Mouse (Mus musculus) thymus, adult 2 months (tissue): ENCODE measurements around the gene Ccdc92. TPM values are rescaled to one million over a fixed set of nuclear protein-coding genes. Genes with fewer than 3 reads are reported as not detected.

ENCODE experiments used
- DNase-seq: peaks from one replicate; pipeline ENCODE4 v3.0.0; 2021
- H3K27ac ChIP-seq: fragments of 200-500 bp; 2 replicates; pipeline ENCODE4 v1.5.1; 2012; ENCODE audit warnings: low read length, control low read depth; ENCODE audit not compliant: control insufficient read depth, insufficient read depth
- H3K27me3 ChIP-seq: fragments of 200-500 bp; 2 replicates; pipeline ENCODE4 v1.6.1; 2012; ENCODE audit warnings: mild to moderate bottlenecking, low read length, moderate library complexity, mixed read lengths; ENCODE audit not compliant: control insufficient read depth, insufficient read depth
- H3K36me3 ChIP-seq: fragments of 200-500 bp; 2 replicates; pipeline ENCODE4 v1.6.1; 2012; ENCODE audit warnings: mild to moderate bottlenecking, low read length, moderate library complexity; ENCODE audit not compliant: control insufficient read depth, insufficient read depth
- H3K4me1 ChIP-seq: fragments of 200-500 bp; replicated peaks from 2 replicates; pipeline ENCODE4 v1.6.1; 2012; ENCODE audit warnings: low read length; ENCODE audit not compliant: control insufficient read depth, insufficient read depth
- H3K4me3 ChIP-seq: fragments of 200-500 bp; 2 replicates; pipeline ENCODE4 v1.5.1; 2012; ENCODE audit warnings: mild to moderate bottlenecking, low read length, control low read depth, moderate library complexity; ENCODE audit not compliant: control insufficient read depth, insufficient read depth
- CTCF ChIP-seq: fragments of 200-500 bp; IDR thresholded peaks from 2 replicates; pipeline ENCODE4 v1.5.1; 2012; ENCODE audit warnings: mild to moderate bottlenecking, control low read depth, low read length, moderate library complexity, borderline replicate concordance; ENCODE audit not compliant: control insufficient read depth, poor library complexity, insufficient read depth; ENCODE audit errors: extremely low read depth
- POLR2A ChIP-seq: fragments of 200-500 bp; IDR thresholded peaks from 2 replicates; pipeline ENCODE4 v1.6.1; 2012; ENCODE audit warnings: mild to moderate bottlenecking, low read length, control low read depth, moderate library complexity; ENCODE audit not compliant: control insufficient read depth, poor library complexity, insufficient read depth; ENCODE audit errors: extremely low read depth
- WGBS: fragments of 180-500 bp; shearing (Covaris S2); methylation state at CpG from one replicate; pipeline ENCODE4 v1.1.7; 2018; 5-methylcytosine and 5-hydroxymethylcytosine counted together
- polyA plus RNA-seq: library from polyadenylated mRNA; depleted of rRNA; stranded (reverse); fragments of >200 nt; gene quantifications from 2 replicates; pipeline ENCODE4 v1.2.3, GENCODE M21; 2012; rRNA removed

The Ccdc92 gene
- 16.1 and 17.5 TPM in 2 replicates for polyA plus RNA-seq

DNA sequence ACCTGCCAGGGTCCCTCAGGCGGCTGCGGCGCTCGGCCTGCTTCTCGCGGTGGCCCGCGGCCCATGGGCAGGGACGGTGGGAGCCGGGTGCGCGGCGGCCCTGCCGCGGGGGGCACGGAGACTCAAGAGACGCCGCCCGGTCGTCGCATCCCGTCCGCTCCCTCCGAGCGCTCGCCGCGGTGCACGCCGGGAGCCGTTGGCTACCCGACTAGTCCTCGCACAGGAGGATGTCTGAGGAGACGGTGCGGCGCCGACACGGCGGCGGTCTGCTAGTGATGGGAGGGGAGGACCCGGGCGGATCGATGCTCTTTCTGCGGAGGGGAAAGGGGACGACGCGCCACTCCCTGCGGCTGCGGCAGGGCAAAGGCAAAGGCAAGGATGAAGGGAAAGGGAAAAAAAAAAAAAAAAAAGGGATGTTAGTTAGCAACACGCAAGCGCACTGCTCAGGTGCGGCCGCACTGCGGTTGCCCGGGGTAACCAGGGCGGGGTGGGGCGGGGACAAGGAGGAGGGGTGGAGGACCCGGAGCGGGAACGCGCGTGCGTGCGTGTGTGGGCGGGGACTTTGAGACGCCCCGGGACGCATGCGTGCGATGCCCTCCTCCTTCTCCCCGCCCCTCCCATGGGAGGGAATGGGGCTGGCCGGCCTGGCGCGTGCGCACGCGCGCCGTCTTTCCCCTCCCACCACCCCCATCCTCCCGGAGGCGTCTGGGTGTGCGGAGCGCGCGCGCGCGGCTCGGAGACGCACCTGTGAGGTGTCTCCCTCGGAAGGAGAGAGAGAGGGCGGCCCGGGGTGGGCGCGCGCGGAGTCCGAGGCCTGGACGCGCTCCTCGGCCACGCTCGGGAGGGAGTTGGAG lies at the start of gene Ccdc92, which contains the start of gene Zfp664:
TSS of gene Ccdc92 (minus strand) at position 412 of the 854 bp plus-strand sequence.
TSS of gene Zfp664 (plus strand) at position 679 of the 854 bp plus-strand sequence.
- Histone ChIP-seq H3K36me3 (no peaks in the 10 kb centered on the region), H3K4me3 (peak within 1 kb of the TSS; percentile 67), H3K27me3 (no peaks in the 10 kb centered on the region; the same call in 1 of the 2 replicates), H3K27ac (no peak within 1 kb of the TSS), H3K4me1 (peaks cover 11% of the 10 kb centered on the region)
- WGBS: under 1% methylated on average over 99 of the region's 103 CpGs
- TF ChIP-seq POLR2A (peak; percentile 93), CTCF (peak; percentile 48; the same call in 1 of the 2 replicates)
- DNase-seq: peak; percentile 98

DNA sequence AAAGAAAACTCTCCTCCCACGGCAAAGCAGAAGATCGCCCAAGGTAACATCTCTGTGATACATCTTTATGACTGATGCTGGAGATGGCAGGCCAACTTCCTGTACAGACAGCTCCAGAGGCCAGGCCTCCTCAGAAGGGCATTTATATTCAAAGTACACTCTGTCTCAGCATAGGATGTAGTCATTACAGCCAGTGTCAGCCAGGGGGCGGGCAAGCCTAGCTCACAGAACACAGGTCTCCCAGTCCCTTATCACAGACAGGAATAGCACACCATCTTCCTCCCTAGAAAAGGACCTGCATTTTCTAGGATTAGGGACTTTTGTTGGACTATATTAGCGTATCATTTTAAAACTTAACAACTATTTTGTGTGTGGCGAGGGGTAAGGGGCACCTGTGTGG lies 46.6 kb upstream of the Ccdc92 start:
- Histone ChIP-seq H3K27me3 (no peaks in the 10 kb centered on the region), H3K36me3 (no peaks in the 10 kb centered on the region), H3K27ac (no peak overlapping the region), H3K4me1 (peaks cover 19% of the 10 kb centered on the region), H3K4me3 (no peak overlapping the region)
- TF ChIP-seq CTCF: no peak
- TF ChIP-seq POLR2A: no peak
- 36% methylated on average over 5 of the region's 5 CpGs for WGBS
- DNase-seq: peak; percentile 83

DNA sequence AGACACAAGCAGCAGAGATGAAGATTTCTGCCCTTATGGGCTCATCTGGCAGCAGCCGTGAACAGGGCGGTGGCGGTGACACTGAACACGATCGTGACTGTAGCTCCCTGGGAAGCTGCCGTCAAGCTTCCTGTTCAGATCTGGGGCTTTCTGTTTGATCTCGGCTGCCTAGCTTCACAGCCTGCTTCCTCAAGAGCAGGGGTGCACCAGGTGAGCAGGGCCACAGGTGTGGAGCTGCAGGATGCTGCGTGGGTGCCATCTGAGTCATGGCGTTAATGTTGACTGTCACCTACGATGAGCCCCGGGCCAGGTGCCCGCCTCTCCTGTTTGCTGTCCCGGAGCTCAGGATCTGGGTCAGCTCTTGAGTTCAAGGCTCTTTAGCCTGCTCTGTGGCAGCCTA lies 44.7 kb upstream of the Ccdc92 start:
- Histone ChIP-seq H3K36me3 (no peaks in the 10 kb centered on the region), H3K27ac (no peak overlapping the region), H3K27me3 (no peaks in the 10 kb centered on the region), H3K4me1 (peaks cover 19% of the 10 kb centered on the region), H3K4me3 (no peak overlapping the region)
- TF ChIP-seq CTCF (no peak), POLR2A (0 out of 2 replicates have a peak, but pooled peaks have one; percentile 26)
- WGBS: 13% methylated on average over 13 of the region's 13 CpGs
- peak; percentile 72 for DNase-seq

DNA sequence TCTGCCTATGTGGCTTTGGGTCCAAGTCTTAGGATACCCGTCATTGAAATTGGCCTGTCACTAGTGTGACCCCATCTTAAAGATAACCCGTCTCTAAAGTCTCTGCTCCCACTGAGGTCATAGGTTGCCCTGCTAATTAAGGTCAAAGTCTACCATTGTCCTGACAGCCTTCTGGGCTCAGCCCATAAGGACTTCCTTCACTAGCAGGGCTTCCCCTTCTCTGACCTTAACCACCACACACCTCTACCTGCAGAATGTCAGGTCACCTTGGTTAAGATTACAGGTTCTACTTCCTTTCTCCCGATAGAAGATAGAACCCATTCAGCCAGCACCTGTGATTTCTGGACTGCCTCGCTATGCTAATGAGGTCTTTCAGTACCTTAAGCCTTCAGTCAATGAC lies 41.6 kb upstream of the Ccdc92 start:
- WGBS: 93% methylated on average over 4 of the region's 4 CpGs
- H3K27me3 ChIP-seq: no peaks in the 10 kb centered on the region
- H3K4me1 ChIP-seq: peaks cover 24% of the 10 kb centered on the region
- no peak overlapping the region for H3K27ac ChIP-seq
- DNase-seq: no peak
- no peaks in the 10 kb centered on the region for H3K36me3 ChIP-seq
- TF ChIP-seq POLR2A: no peak
- no peak for TF ChIP-seq CTCF
- H3K4me3 ChIP-seq: no peak overlapping the region

DNA sequence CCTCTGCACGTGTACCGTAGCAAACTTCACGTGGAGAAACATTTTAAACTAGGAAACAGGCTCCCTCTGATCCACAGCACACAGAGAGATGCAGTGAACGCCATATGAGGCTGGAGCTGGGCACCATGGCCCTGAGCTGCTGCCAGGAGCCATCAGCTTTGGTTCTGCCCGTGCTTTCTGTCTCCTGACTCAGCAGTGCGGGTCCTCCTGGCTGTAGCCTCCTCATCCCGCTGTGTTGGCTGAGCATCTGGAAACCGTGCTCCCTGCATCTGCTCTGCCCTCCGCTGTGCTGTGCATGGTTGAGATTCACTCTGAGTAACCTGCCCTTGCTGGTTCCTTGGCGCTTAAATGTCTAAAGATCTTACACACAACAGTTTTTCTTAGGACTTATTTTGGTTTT lies 40.0 kb upstream of the Ccdc92 start:
- Histone ChIP-seq H3K27me3 (no peaks in the 10 kb centered on the region), H3K27ac (no peak overlapping the region), H3K36me3 (no peaks in the 10 kb centered on the region), H3K4me3 (no peak overlapping the region), H3K4me1 (peaks cover 17% of the 10 kb centered on the region)
- DNase-seq: no peak
- TF ChIP-seq POLR2A (no peak), CTCF (no peak)
- WGBS: 94% methylated on average over 10 of the region's 10 CpGs

DNA sequence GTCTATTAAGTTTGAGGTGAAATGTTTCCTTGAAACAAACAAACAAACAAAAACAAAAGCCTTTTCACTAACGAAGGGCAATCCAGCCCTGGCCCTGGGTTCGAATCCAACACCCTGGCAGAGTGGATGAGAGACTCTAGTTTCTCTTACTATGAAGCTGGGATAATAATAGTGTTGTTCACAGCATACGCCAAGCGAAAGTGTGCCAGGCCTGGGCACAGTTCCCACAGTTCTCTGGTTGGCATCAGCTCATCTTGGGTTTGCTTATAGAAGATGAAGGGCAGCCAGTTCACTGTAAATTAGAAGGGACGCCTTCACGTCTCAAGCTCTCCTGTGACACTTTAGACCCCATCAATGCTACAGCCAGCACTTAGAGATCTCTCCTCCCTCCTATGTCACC lies 39.5 kb upstream of the Ccdc92 start:
- Histone ChIP-seq H3K27ac (no peak overlapping the region), H3K27me3 (no peaks in the 10 kb centered on the region), H3K4me1 (peaks cover 12% of the 10 kb centered on the region), H3K36me3 (no peaks in the 10 kb centered on the region), H3K4me3 (no peak overlapping the region)
- 96% methylated on average over 6 of the region's 6 CpGs for WGBS
- no peak for DNase-seq
- TF ChIP-seq POLR2A (no peak), CTCF (no peak)
